ENCODE assay signal across 19 mouse cellular contexts in genomic region chr1:93207536-93208064, GRCm38 (mm10). TPM values are rescaled to one million over a fixed set of nuclear protein-coding genes. Genes with fewer than 3 reads are reported as not detected.
DNase-seq lines count a peak whose midpoint lies in the region; ATAC-seq lines count a peak whose summit lies in the region.
"Had no signal": no experiment of that assay in that cellular context is flagged by ENCODE, and none has a peak within 500 bp of the region (broad histone marks: within the 10 kb centered on the region; RNA-seq: fewer than 3 reads in every experiment).

No protein-coding gene starts in this region.

- no peak overlapping the region for H3K4me2 ChIP-seq in kidney, embryonic 14.5 days (replicated peaks; ENCODE audit: low read depth, low read length)
- H3K4me2 ChIP-seq: embryonic facial prominence, embryonic 15.5 days had no signal

- H3K4me1 ChIP-seq in kidney, embryonic 14.5 days (ENCODE audit: control insufficient read depth, insufficient read depth, low read length), result peaks cover 34% of the 10 kb centered on the region

- DNase-seq in adrenal gland, adult 2 months, result peak; percentile 30
- DNase-seq in adrenal gland, postnatal 4 days (ENCODE audit: low spot score in 2 of 2), result no peak
- DNase-seq in kidney, postnatal 25 days, result peak; percentile 37 to 74
- peak; percentile 56 for DNase-seq in testis, postnatal 10 days (ENCODE audit: low spot score)
- DNase-seq in testis, postnatal 14 days (ENCODE audit: low spot score), result no peak
- DNase-seq: cerebellum, postnatal 36 days; forebrain, postnatal 0 days; lung, postnatal 14 days had no signal

- H3K36me3 ChIP-seq in kidney, embryonic 14.5 days (ENCODE audit: control insufficient read depth, insufficient read depth, low read length), result no peaks in the 10 kb centered on the region
- H3K36me3 ChIP-seq: embryonic facial prominence, embryonic 15.5 days had no signal

- ATAC-seq in kidney, embryonic 14.5 days (ENCODE audit: low FRiP score, low TSS enrichment), result no peak
- ATAC-seq in inflammation-experienced regulatory T-cells, adult 6 months, result no peak
- ATAC-seq in megakaryocyte progenitor cell, adult 5-6 weeks (replicated peaks; ENCODE audit: poor library complexity), result no peak
- ATAC-seq: forebrain, postnatal 0 days; intestine, embryonic 16.5 days; midbrain, embryonic 16.5 days had no signal

- no peaks in the 10 kb centered on the region for H3K27me3 ChIP-seq in kidney, embryonic 14.5 days (ENCODE audit: control insufficient read depth, insufficient read depth, low read length)
- H3K27me3 ChIP-seq: embryonic facial prominence, embryonic 15.5 days had no signal

- H3K4me3 ChIP-seq in kidney, embryonic 14.5 days (ENCODE audit: low read length), result no peak overlapping the region
- H3K4me3 ChIP-seq: embryonic facial prominence, embryonic 15.5 days had no signal

- H3K9ac ChIP-seq in kidney, embryonic 14.5 days (ENCODE audit: low read depth, low read length), result no peak overlapping the region
- H3K9ac ChIP-seq: embryonic facial prominence, embryonic 15.5 days; forebrain, postnatal 0 days had no signal

- H3K27ac ChIP-seq in kidney, embryonic 14.5 days (ENCODE audit: low read depth, low read length), result no peak overlapping the region
- H3K27ac ChIP-seq: embryonic facial prominence, embryonic 15.5 days had no signal

- no peaks in the 10 kb centered on the region for H3K9me3 ChIP-seq in kidney, embryonic 14.5 days (ENCODE audit: control insufficient read depth, low read length)
- H3K9me3 ChIP-seq: embryonic facial prominence, embryonic 15.5 days had no signal

- 93% methylated on average over 4 of the region's 4 CpGs for WGBS in kidney, embryonic 14.5 days

RNA-seq across cellular contexts. Expression of gene Sned1, which starts 28.0 kb away (rescaled TPM):
- 10 to 100 TPM; 13.8 to 18.6 TPM for total RNA-seq in adrenal gland, adult 2 months (2021)
- polyA plus RNA-seq in adrenal gland, adult 2 months (2012; rRNA removed), result 30.9 and 34.9 TPM in 2 replicates
- total RNA-seq in adrenal gland, postnatal 4 days (2021), result 10 to 100 TPM; 27.0 to 28.8 TPM
- 8.6 and 17.9 TPM in 2 replicates for polyA plus RNA-seq in kidney, embryonic 14.5 days (2014; fragmentation: Nextera tagmentation; extraction: Ambion mirVana)
- under 1 TPM; 0.05 to 0.28 (median 0.09) TPM for polyA plus RNA-seq in inflammation-experienced regulatory T-cells, adult 6 months (2017; shearing (Covaris generic))
- 0.44 and 3.2 TPM in 2 replicates for total RNA-seq in megakaryocyte progenitor cell, adult 5-6 weeks (2015)
- 0.14 and 0.17 TPM in 2 replicates for total RNA-seq in megakaryocyte progenitor cell, adult 5-6 weeks (2017)

RNA-seq across cellular contexts. Expression of gene Crocc2, which starts 39.1 kb away (rescaled TPM):
- not detected for total RNA-seq in adrenal gland, adult 2 months (2021)
- 0.02 TPM in 1 of 2 replicates, not detected in the other for polyA plus RNA-seq in adrenal gland, adult 2 months (2012; rRNA removed)
- under 1 TPM; 0.31 TPM for total RNA-seq in adrenal gland, postnatal 4 days (2021)
- 0.14 and 0.20 TPM in 2 replicates for polyA plus RNA-seq in kidney, embryonic 14.5 days (2014; fragmentation: Nextera tagmentation; extraction: Ambion mirVana)
- not detected for polyA plus RNA-seq in inflammation-experienced regulatory T-cells, adult 6 months (2017; shearing (Covaris generic))
- total RNA-seq in megakaryocyte progenitor cell, adult 5-6 weeks (2015), result not detected in 2 replicates
- total RNA-seq in megakaryocyte progenitor cell, adult 5-6 weeks (2017), result not detected in 2 replicates
- total RNA-seq: neutrophil, adult 5-6 weeks had no signal
- polyA plus RNA-seq: small intestine, adult 2 months had no signal

RNA-seq across cellular contexts. Expression of gene 2310007B03Rik, which starts 46.9 kb away (rescaled TPM):
- not detected for total RNA-seq in adrenal gland, adult 2 months (2021)
- polyA plus RNA-seq in adrenal gland, adult 2 months (2012; rRNA removed), result not detected in 2 replicates
- total RNA-seq in adrenal gland, postnatal 4 days (2021), result under 1 TPM in 1 of 2 experiments, not detected in 1; 0.42 TPM
- polyA plus RNA-seq in kidney, embryonic 14.5 days (2014; fragmentation: Nextera tagmentation; extraction: Ambion mirVana), result 0.42 and 0.49 TPM in 2 replicates
- polyA plus RNA-seq in inflammation-experienced regulatory T-cells, adult 6 months (2017; shearing (Covaris generic)), result not detected
- not detected in 2 replicates for total RNA-seq in megakaryocyte progenitor cell, adult 5-6 weeks (2015)
- not detected in 2 replicates for total RNA-seq in megakaryocyte progenitor cell, adult 5-6 weeks (2017)
- total RNA-seq: forebrain, postnatal 0 days; heart, adult 8-10 months; hematopoietic stem cell, adult 5-6 weeks; left cerebral cortex, postnatal 25 days had no signal

Comparison
In these comparisons a context has a peak if more than half of its experiments do, and no peak if none do; other contexts are left out.
1. DNase-seq: peak in adrenal gland, adult 2 months (single experiment), kidney, postnatal 25 days (2 of 2) and testis, postnatal 10 days (single experiment); none in adrenal gland, postnatal 4 days (0 of 2) and testis, postnatal 14 days (single experiment).